Mouse (Mus musculus) ES-E14 (cell line): ENCODE results near the gene Etv6.

Experiments
- HCFC1 ChIP-seq: IDR thresholded peaks from 2 replicates; pipeline ENCODE4 v1.6.1; 2012; ENCODE audit warnings: low read length, inconsistent platforms, borderline replicate concordance; ENCODE audit not compliant: insufficient read depth
- MAFK ChIP-seq: IDR thresholded peaks from 2 replicates; pipeline ENCODE4 v1.6.1; 2014; ENCODE audit warnings: mild to moderate bottlenecking, low read depth, low read length, inconsistent platforms; ENCODE audit not compliant: insufficient read depth
- ZNF384 ChIP-seq: IDR thresholded peaks from 2 replicates; pipeline ENCODE4 v1.6.1; 2012; ENCODE audit warnings: low read depth, low read length, inconsistent platforms

DNA sequence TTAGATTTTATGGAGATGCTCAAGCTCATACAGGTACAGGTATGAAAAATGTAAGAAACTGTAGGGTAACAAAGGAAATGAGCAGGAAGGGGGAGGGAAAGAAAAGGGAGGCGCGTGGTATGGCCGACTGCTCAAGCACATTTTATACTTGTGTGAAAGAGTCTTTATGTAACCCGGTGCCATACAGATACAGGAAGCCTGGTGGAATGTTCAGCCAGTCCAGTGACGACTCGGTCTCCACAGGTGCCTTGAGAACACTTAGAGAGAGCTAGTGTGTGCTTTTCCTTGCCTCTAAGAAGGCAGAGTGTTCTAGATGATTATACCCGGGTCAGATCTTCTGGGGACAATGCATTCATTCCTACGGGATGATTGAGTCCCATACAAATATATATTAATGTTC lies 215.9 kb downstream of the Etv6 start:
- TF ChIP-seq MAFK (no peak), HCFC1 (no peak), ZNF384 (no peak)
